Mouse (Mus musculus): Measurements from ENCODE around the gene Serpinf2.
A peak's percentile ranks its signal among the peaks of the same experiment; 100 is the strongest.
"Not testable (repeated sequence)": the region's sequence is repeated elsewhere in the genome, so short reads cannot be mapped to it uniquely, and the experiment has no call there.

Gene Serpinf2

DNA sequence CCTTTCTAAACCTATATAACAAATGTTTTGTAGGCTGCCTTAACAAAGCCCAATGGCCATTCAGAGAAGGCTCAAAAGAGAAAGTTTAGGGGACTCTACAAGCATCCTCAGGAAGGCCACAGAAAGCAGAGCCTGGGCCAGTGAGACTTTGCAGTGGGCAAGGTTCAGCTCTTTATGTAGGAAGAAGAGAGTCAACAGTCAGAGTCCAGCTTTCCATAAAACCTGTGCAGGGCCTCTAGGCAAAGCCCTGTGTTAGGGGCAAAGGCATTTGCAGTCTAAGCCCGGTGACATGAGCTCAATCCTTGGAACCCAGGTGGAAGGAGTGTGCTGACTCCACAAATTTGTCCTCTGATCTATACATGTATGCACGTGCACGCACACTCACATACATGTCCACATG lies 14.9 kb downstream of the Serpinf2 start:
- no peak for DNase-seq

DNA sequence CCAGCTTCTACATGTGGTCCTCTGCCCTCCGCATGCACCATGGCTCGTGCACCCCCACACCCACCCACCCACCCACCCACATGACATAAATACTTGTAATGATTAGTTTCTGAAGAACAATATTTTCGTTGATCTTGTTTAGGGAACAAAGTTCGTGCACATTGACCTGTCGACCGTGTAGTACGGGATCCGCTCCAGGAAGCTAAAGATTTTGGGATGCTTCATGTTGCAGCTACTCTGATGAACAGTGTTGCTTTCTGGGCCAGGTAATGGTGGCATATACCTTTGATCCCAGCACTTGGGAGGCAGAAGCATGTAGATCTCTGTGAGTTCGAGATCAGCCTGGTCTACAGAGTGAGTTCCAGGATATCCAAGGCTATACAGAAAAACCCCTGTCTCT lies 15.4 kb downstream of the Serpinf2 start:
- no peak for DNase-seq

DNA sequence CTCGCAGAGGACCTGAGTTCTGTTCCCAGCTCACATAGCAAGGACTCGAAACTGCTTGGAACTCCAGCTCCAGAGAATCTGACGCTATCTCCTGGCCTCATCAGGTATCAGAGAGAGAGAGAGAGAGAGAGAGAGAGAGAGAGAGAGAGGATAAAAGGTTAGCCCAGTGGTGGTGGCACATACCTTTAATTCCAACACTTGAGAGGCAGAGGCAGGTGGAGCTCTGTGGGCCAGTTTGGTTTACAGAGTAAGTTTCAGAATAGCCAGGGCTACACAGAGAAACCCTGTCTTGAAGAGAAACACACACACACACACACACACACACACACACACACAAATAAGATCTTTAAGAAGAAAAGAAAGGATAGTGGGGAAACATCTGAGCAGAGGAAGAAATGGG lies 16.3 kb downstream of the Serpinf2 start:
- DNase-seq, result no peak

DNA sequence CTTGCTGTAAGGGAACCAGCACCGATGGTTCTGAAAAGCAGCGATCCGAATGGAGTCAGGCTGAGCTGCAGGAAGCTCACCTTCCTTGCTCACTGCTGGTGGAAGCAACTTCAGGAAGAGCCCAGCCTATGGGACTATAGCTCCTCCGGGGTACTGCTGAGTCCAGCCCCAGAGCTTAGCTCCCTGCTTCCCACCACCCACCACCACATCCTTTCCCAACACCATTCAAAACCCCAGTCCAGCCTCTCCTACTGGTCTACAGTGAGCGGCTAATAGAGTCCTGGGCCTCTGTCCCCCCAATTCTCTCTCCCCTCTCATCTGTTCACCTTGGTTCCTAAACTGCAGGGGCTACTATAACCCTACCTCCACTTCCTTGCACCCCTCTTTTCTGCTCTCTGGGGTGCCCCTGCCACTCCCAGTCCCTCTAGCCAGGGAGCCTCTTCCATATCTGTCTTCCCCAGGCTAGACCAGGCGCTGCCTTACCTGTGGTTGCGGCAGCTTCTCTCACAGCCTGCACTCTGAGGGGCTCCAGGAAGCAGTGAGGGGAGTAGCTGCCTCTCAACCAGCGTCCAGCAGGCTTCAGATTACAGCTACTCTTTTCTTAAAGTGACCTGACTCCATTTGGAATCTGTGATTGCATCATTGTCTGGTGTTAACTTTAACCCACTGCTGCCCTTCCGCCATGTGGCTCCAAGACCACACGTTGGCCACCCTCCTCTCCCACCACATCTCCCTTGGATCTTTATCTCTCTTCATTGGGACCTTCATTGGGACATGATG lies 17.2 kb downstream of the Serpinf2 start, which contains the start of gene Serpinf1:
Gene Serpinf1 (minus strand): TSS at position 689 of the 780 bp plus-strand sequence.
- DNase-seq, result peak; percentile 26

DNA sequence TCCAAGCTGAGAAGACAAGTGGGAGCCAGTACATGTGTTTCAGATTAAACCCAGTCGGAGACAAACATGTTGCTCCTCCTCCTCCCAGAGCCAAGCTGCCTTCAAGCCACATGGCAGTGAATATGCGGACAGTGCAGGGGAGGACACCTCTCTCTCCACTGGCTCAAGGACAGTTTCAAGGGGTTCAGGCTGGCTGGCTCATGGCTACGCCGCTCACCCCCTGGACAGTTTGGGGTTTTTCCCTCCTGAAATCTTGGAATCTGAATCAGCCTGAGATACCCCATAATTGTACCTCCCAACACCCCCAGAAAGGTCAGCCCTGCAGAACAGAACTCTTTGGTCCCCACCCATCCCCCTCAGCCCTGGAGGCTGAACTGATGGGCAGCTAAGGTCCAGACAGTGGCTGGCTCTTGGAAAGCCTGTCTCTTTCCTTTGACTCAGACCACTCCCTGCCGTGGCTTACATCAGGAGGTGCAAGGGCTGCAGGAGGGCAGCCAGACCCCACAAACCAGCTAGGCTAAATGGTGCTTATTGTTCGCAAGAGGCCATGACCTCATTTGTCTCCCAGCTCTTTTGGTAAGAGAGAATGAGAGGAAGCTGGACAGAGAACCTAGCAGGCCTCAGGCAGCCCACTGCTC lies 17.9 kb downstream of the Serpinf2 start:
- no peak for DNase-seq

DNA sequence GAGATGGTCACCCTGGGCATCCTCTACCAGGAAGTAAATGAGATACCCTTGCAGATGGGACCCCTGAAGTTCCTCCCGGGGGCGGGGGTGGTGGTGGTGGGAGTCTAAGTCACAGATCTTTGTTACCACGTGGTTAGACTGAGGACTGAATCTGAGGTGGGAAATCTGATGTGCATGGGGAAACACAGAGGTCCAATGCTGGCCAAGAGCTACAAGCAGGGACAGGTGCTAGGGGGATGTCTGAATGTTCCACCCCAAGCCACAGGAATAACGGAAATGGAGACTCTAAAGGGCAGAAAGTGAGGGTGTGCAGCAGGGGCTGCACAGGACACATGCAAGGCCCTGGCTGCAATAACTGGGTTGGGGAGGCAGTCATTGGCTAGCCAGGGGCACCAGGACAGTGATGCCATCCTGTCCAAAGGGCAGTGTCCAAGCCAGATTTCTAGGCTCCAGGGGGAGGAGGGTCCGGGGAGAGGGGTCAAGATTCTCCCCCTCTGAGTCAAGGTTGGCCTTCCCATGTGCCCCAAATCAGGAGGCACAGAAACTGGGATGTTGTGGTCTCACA lies 18.5 kb downstream of the Serpinf2 start:
- no peak for DNase-seq

DNA sequence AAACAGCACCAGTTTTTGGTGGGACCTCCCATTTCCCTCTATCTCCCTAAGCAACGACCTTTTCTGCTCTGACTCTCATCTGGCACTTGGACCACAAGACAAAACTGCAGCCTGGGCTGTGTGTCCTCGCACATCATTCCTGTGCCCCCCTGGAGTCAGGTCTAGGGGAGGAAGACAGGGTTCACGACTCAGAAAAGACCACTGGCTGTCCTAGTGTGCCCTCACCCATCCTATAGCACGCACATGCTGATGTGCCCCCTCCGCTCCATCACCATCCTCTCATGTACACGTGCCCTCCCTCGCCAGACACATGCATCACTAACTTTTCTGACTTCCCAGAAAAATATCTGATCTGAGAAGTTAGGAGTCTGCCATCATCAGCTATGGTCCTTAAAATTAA lies 19.4 kb downstream of the Serpinf2 start:
- no peak for DNase-seq

DNA sequence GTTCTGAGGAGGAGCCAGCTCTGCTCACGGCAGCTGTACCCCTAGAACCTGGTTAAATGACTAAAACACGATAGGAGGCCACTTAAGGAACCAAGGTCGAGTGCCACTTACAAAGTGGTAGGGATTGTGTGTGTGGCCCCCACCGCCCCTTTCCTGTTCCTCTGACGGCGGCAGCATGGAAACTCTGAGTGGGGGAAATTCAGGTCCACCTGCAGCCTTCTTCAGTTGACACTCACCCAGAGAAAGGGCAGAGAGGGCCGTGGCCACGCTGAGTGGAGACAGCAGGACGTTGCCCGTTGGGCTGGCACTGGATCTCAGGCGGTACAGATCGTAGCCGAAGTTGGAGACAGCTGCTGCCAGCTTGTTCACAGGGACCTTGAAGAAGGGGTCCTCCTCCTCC lies 23.4 kb downstream of the Serpinf2 start:
- no peak for DNase-seq

DNA sequence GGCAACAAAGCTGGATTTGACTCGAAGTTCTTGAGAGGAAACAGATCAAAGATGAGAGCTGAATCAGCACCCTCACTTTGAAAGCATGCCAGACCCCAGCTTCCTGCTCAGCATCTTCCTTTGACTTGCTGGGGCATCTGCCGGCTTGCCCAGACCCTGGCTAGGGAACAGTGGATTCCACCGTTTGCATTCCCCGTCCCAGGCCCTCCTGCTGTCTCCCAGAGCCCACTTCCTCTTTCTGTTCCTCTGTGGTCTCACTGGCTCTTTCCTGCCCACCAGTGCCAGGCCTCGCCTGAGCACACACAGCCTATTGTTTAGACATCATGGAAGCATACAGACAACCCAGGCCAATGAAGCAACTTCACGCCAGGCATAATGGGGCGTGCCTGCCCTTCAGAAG lies 24.3 kb downstream of the Serpinf2 start:
- no peak for DNase-seq

DNA sequence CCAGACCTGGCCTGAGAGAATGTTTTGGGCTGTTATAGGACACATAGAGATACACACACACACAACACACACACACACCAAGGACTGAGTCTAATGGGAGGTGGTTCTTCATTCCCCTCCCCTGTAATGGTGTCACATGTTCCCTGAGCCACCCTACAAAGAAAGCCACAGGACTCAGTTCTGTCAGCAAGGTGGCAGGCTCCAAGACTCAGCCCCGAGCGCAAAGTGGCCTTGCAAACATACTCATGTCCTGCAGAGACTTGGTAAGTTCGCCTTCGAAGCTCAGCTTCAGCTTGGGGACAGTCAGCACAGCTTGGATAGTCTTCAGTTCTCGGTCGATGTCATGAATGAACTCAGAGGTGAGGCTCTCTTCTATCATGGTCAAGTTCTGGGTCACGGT lies 28.8 kb downstream of the Serpinf2 start:
- no peak for DNase-seq

DNA sequence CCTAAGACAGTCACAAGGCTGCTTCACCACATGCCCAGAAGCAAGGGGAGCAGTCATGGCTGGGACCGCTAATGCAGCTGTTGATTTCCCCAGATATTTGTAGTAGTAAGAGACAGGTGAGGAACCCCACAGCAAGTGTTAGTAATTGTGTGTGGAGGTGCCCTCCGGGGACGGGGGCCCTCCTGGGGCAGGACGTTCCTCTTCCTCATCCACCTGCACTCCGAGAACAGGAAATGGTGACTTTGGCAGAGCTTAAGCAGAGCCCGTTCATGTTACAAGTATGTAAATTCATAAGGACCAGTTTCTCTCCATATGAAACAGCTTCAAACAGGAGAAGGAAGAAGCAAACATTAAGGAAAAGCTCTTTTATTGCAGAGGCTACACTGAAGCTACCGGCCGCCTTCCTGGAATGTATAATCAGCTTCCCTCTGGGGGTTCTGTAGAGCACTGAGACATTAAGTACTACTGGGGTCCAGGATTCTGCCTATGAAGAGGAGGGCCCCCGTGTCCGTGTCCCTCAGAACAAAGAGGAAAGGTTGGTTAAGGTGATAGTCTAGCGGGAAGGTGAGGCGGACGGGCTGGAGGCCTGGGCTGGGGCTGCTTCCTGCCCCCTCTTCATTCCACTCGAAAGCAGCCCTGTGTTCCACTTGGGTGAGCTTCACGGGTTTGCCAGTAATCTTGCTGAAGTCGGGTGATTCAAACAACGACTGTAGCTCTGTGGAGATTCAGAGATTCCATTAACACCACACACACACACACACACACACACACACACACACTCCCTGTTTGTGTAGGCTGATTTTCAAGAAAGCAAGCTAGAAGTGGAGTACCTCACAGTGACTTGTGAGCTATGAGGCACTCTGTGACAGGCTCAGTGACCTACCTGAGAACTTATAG lies 29.5 kb downstream of the Serpinf2 start:
- DNase-seq, result no peak

DNA sequence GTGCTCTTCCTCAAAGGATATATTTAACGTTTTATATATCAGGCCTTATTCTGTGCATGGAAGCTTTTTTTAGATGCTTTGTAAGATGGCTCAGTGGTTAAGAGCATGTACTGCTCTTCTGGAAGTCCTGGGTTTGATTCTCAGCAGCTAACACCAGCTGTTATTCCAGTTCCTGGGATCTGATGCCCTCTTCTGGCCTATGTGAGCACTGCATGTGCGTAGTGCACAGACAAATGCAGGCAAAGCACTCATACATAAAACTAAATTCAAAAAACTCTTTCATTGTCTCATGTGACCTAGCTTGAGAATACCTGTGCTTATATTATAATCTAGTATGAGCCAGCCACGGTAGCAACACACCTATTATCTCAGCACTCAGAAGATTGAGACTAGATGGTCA lies 32.5 kb downstream of the Serpinf2 start:
- peak; percentile 76 for DNase-seq

DNA sequence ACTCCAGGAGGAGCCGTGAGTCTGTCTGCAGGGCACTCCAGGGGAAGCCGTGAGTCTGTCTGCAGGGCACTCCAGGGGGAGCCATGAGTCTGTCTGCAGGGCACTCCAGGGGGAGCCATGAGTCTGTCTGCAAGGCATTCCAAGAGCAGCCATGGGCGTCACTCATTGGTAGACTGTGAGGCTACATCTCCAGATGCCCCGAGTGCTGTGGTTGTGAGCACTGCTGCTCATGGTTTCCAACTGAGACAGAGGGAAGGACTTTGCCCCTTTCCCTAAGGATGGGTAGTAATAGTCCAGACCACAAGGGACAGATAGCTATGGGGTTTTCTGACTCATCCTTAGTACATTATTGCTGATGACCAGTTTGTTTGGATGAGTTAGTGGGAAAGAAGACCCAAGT lies 33.3 kb downstream of the Serpinf2 start:
- no peak for DNase-seq

DNA sequence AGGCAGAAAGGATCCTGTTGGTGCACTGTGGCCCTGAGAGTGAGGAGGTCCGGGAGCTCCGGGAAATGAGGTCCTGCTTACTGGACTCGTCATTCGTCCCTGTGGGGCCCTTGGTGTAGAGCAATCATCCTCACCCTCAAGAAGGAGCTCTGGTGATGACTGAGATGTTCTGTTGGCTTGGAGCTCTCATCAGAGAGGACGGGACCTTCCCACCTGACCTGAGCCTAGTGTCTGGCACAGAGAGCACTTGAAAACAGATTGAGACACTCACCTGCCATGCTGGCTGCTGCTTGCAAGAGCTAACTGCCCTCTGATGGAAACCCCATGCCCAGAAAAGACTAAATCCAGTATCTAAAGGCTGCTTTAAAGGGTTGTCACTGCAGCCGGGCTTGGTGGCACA lies 34.6 kb downstream of the Serpinf2 start:
- DNase-seq, result no peak

DNA sequence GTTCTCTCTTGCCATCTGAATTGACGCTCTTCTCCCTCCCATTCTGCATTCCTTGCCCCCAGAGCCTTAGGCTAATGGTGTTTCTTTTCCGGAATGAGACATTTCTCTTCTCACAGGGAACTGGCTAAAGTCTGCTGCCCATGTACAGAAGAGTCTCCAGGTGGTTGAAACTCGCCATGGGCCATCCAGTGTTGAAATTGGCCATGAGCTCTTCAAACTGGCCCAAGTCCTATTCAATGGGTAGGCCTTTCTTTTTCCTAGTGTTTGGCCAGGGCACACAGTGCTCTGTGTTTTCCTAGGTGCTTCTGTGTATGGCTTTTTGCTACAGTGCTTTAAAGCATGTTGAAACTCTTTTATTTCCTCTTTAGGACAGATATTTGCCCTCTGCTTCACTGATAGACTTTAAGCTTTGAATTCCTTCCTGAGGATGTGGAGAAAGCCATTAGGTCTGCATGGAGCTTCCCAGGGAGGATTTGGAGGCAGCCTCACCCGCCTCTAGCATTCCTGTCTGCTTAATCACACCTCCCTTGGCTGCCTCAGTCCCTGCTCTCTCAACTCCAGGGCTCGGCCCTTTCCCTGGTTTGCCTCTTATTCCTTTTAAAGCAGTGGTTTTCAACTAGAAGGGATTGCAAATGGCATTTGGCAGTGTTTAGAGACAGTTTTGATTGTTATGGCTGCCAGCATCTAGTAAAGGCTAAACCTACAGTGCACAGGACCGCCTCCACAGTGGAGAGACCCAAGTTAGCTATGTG lies 35.9 kb downstream of the Serpinf2 start:
- no peak for DNase-seq

DNA sequence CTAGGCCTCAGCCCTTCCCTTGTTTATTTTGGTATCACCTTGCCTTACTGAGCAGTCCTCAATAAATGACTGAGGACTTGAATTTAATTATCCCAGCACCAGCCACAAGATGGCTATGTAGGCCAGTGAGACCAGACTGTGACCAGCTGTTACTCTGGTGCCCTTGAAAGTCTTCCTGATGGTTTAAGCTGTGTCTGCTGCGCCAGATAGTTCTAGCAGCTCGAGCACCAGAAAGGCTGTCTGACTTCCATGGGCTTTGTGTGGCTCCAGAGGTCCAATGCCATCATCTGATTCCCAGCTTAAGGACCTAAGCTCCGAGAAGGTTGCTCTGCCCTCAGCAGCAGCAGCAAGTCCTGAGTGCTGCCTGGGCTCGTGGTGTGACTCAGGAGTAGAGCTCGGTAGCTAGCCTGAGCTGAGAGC lies 37.1 kb downstream of the Serpinf2 start:
- DNase-seq, result no peak

DNA sequence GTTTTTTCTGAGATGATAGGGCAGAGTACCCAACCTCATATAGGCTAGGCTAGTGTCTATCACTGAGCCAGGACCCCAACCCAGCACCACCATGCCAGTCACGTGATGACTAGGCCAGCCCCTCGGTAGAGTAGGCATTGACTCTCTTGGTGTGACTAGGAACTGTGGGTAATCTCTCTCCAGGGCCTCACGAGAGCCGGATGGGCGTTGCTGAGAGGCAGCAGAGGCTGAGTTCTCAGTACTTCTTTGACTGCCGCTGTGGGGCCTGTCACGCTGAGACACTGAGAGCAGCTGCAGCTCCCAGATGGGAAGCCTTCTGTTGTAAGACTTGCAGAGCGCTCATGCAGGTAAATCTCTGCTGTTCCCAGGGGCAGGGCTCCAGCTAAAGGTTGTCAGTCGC lies 39.3 kb downstream of the Serpinf2 start:
- DNase-seq, result no peak

DNA sequence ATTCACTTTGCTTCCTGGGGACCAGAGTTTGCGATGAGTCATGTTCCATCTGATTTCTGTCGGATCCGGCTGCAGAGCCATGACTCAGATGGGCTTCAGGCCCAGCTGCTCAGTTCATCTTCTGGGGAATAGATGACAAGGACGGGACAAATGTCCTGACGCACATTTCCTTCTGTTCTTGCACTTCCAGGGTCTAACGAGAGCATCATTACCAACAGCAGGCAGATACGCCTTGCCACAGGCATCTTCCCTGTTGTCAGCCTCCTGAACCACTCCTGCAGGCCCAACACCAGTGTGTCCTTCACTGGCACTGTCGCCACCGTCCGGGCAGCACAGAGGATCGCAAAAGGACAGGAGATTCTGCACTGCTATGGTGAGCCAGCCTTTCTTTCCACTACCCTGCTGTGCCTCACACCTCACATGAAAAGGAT lies 40.0 kb downstream of the Serpinf2 start:
- DNase-seq, result no peak

DNA sequence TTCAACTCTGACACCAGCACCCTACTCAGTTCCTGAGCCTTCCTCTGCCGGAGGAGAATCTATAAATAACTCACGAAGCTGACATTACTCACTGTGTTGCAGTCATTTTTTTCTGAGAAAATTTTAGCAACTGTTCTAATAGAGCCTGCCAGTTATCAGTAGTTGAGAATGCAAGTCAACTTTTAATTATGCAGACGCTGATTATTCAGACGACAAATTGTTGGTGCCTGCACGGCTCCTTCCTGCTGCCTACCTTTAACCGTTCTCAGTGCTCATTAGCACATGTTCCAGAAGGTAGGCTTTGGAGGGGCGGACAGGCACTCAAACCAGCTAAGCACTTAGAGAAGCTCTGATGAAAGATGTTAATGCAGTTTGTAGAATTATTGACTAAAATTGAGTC lies 41.9 kb downstream of the Serpinf2 start:
- no peak for DNase-seq

DNA sequence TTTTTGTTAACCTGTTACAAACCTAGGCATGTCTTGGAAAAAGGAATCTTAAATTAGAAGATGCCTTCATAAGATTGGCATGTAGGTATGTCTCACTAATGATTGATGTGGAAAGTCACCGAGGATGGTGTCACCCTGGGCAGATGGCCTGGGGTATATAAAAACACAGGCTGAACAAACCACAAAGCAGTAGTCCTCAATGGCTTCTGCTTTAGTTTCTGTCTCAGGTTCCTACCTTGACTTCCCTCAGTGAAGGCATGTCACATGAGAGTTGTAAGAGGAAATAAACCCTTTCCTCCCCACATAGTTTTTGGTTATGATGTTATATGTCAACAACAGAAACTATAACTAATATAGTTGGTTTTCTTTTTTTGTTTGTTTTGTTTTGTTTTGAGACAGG lies 43.8 kb downstream of the Serpinf2 start:
- no peak for DNase-seq

DNA sequence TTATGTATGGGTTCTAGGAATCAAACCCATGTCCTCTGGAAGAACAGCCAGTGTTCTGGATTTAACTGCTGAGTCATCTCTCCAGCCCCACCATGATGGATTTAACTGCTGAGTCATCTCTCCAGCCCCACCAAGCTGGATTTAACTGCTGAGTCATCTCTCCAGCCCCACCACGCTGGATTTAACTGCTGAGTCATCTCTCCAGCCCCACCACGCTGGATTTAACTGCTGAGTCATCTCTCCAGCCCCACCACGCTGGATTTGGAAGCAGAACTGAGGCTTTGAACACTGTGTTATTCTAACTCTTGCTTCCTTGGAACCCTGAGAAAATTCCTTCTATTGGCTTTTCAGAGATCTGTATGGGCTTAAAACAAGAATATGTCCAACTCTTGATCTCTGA lies 55.9 kb downstream of the Serpinf2 start:
- DNase-seq, result not testable (repeated sequence)

All from liver (tissue).